Mouse (Mus musculus) lung, adult 2 months (tissue): ENCODE data around the gene Ttll5.

Experiments used
- CTCF ChIP-seq: fragments of 200-500 bp; IDR thresholded peaks from 2 replicates; pipeline ENCODE4 v1.5.1; 2011; ENCODE audit warnings: mild to moderate bottlenecking, low read length, control low read depth; ENCODE audit not compliant: insufficient read depth
- POLR2A ChIP-seq: fragments of 200-500 bp; IDR thresholded peaks from 2 replicates; pipeline ENCODE4 v1.6.1; 2011; ENCODE audit warnings: low read depth, mild to moderate bottlenecking, control low read depth, low read length, borderline replicate concordance; ENCODE audit errors: extremely low read depth

DNA sequence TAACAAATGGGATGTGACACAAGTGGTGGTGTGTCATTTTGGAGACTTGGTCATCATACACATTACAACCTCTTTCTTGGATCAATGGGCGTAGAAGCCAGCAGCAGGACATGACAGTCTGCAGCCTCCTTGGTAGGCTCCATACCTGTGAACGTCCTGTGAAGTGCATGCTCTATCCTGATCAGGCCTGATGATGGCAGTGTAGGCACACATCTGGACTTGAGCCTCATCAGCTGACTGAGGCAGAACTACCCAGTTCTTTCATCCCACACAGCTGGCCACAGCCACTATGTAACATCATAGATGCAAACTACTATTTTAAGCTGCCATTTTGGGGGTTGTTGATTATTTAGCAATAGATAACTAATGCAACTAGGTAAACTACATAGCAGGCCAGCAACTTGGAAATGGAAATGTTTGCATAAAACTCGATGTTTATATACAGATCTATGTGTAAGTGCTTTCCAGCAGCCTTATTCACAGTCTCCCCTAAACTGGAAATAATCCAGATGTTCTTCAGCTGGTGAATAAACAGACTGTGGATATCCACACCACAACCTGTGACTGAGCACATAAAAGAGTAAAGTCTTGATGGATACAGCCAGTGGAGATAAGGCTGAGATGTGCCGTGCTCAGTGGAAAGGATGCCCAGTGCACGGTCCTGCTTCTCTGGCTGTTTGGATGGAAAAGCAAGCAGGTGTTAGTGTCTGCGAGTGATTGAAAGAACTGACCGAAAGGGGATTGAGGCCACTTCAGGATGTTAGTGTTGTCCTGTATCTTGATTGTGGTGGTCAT lies 23.9 kb downstream of the Ttll5 start:
- TF ChIP-seq CTCF (peak; percentile 87), POLR2A (no peak)
